Mouse (Mus musculus) hindbrain, embryonic 13.5 days (tissue): ENCODE data around the gene Rfx7. TPM values are rescaled to one million over a fixed set of nuclear protein-coding genes. Genes with fewer than 3 reads are reported as not detected.

Experiments
- microRNA-seq: library from miRNA; unstranded; fragments of <30 nt; microRNA quantifications from one replicate; pipeline ENCODE4, GENCODE M21; 2016
- polyA plus RNA-seq: library from polyadenylated mRNA; unstranded; fragments of >200 nt; fragmentation: Nextera tagmentation; extraction: Ambion mirVana; gene quantifications from 2 replicates; pipeline ENCODE4 v1.2.1, GENCODE M21; 2015

Rfx7 gene
- polyA plus RNA-seq, 1 experiment from 2014 or later = 17.2 TPM

Small RNA genes within 50 kb of the gene (microRNA-seq; reads per million reads assigned to microRNA genes)
- not detected for gene Gm28010

Other genes starting within 250 kb of the Rfx7 start
- 10.3 and 12.1 TPM in 2 replicates for gene Mns1, start 94.2 kb upstream of the Rfx7 start, polyA plus RNA-seq
- 38.9 and 43.2 TPM in 2 replicates for gene Tex9, start 40.0 kb upstream of the Rfx7 start, polyA plus RNA-seq
- gene Nedd4, start 130.1 kb downstream of the Rfx7 start, polyA plus RNA-seq = 514 and 518 TPM in 2 replicates